Mouse (Mus musculus): ENCODE data around the gene Abca7. TPM values are rescaled to one million over a fixed set of nuclear protein-coding genes. Genes with fewer than 3 reads are reported as not detected.
"Not testable (repeated sequence)": the region's sequence is repeated elsewhere in the genome, so short reads cannot be mapped to it uniquely, and the experiment has no call there.

The Abca7 gene
- polyA plus RNA-seq, 1 experiment from 2014 or later, result 3.7 TPM

DNA sequence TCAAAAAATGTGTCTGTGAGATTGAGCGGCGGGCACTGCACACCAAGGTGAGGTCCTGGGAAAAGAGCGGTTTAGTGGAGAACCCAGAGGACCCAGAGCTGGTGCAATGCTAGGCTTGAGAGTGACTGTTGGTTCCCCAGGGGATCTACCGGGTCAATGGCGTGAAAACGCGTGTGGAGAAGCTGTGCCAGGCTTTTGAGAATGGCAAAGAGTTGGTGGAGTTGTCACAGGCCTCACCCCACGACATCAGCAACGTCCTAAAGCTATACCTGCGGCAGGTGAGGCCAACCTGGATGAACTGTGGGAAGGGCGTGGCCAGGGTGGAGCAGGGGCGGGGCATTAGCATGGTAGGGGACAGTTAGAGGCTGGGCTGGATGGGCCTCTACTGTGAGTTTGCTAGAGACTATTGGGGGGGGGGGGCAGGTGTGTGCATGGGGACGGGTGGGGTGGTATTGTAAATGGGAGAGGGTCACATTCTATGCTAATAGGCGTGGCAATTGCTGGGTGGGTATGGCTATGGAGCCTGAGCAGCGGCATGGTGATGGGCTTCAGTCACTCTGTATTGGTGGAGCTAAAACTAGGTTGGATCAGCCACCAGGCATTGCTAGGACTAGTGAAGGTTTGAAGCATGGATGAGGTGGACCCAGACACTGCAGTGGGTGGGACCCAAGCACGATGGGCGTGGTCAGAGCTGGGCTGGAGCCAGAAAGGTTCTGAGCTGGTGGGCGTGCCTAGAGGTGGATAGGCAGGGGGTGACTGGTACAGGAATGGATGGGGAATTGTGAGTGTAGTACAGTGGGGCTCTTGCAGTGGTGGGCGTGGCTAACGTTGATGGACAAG lies 31.6 kb downstream of the Abca7 start:
- no peaks in the 10 kb centered on the region for H3K9me3 ChIP-seq
- no peaks in the 10 kb centered on the region for H3K36me3 ChIP-seq
- H3K4me2 ChIP-seq (replicated peaks), result no peak overlapping the region
- WGBS, result 77% methylated on average over 20 of the region's 20 CpGs
- H3K4me3 ChIP-seq, result no peak overlapping the region
- H3K27ac ChIP-seq (replicated peaks), result no peak overlapping the region
- no peaks in the 10 kb centered on the region for H3K4me1 ChIP-seq
- H3K27me3 ChIP-seq, result no peaks in the 10 kb centered on the region
- no peak for ATAC-seq (replicated peaks)
- H3K9ac ChIP-seq (replicated peaks), result no peak overlapping the region

- Histone ChIP-seq H3K4me2 (replicated peaks) (no peak overlapping the region), H3K9me3 (no peaks in the 10 kb centered on the region), H3K27me3 (no peaks in the 10 kb centered on the region), H3K9ac (replicated peaks) (no peak overlapping the region), H3K27ac (replicated peaks) (no peak overlapping the region), H3K4me1 (no peaks in the 10 kb centered on the region), H3K36me3 (no peaks in the 10 kb centered on the region), H3K4me3 (no peak overlapping the region)
- ATAC-seq (replicated peaks), result no peak
- 94% methylated on average over 13 of the region's 13 CpGs for WGBS
Observed at GRCm38 (mm10) chr10:80028521-80028846, 32.2 kb downstream of the Abca7 start.

- H3K4me1 ChIP-seq, result no peaks in the 10 kb centered on the region
- no peaks in the 10 kb centered on the region for H3K27me3 ChIP-seq
- no peak overlapping the region for H3K4me3 ChIP-seq
- H3K27ac ChIP-seq (replicated peaks), result no peak overlapping the region
- H3K9ac ChIP-seq (replicated peaks), result no peak overlapping the region
- no peak for ATAC-seq (replicated peaks)
- H3K9me3 ChIP-seq, result no peaks in the 10 kb centered on the region
- peaks cover 8% of the 10 kb centered on the region; the same call in 1 of the 2 replicates for H3K36me3 ChIP-seq
- 85% methylated on average over 9 of the region's 9 CpGs for WGBS
- H3K4me2 ChIP-seq (replicated peaks), result no peak overlapping the region
Observed at GRCm38 (mm10) chr10:80030191-80030590, 33.9 kb downstream of the Abca7 start.

DNA sequence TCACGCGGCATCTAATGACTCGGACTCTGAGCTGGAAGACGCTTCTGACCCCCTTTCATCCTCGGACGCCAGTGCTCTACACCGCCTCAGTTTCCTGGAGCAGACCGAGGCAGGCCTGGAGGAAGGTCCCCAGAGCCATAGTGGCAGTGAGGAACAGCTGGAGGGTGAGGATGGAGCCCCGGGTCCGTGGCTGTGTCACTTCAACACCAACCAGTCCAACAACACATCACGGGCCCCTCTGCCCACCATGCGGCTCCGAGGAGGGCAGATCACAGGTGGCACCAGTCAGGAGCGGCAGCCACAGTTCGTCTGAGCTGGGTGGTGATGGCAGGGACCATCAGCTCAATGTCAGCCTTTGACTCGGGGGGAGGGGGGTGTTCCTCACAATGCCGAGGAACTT lies 34.4 kb downstream of the Abca7 start:
- no peak overlapping the region for H3K4me3 ChIP-seq
- no peak overlapping the region for H3K9ac ChIP-seq (replicated peaks)
- no peak overlapping the region for H3K4me2 ChIP-seq (replicated peaks)
- no peaks in the 10 kb centered on the region for H3K9me3 ChIP-seq
- H3K27ac ChIP-seq (replicated peaks), result no peak overlapping the region
- 83% methylated on average over 17 of the region's 17 CpGs for WGBS
- H3K36me3 ChIP-seq, result peaks cover 14% of the 10 kb centered on the region
- no peaks in the 10 kb centered on the region for H3K4me1 ChIP-seq
- ATAC-seq (replicated peaks), result no peak
- no peaks in the 10 kb centered on the region for H3K27me3 ChIP-seq

DNA sequence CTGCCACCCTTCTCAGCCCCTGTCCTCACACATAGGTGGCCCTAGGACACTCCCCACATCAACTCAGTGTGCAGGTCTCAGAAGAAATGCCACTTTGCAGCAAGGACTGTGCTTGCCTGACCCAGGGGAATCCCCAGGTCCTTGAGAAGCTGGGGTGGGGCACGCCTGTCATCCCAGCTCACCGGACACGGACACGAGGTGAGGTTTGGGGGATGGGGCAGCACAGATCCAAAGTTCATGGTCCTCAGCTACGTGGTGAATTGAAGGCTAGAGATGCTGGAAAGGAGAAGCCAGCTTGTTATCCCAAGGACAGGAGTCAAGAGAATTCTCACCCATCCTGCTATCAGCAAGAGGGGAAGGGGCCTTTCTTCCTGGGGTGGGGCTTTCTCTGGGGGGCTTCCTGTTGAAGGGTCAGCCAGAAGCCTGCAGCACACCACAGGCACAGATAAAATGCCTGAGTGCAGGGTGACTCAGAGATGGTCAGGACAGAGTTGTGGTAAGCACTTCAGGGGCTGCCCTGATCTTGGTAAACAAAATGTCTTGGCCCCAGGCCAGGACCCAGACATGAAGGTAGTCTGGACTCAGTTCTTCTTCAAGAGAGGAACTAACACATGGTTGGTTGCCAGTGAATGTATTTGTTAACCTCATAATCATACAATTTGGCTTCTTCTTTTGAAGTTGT lies 36.6 kb downstream of the Abca7 start:
- ATAC-seq (replicated peaks), result no peak
- Histone ChIP-seq H3K9ac (replicated peaks) (no peak overlapping the region), H3K4me2 (replicated peaks) (no peak overlapping the region), H3K4me1 (peaks cover 3% of the 10 kb centered on the region), H3K9me3 (no peaks in the 10 kb centered on the region), H3K36me3 (peaks cover 35% of the 10 kb centered on the region), H3K27me3 (no peaks in the 10 kb centered on the region), H3K27ac (replicated peaks) (no peak overlapping the region), H3K4me3 (no peak overlapping the region)
- 78% methylated on average over 5 of the region's 5 CpGs for WGBS

GRCm38 (mm10) chr10:80033511-80034391 lies 37.5 kb downstream of the Abca7 start:
- Histone ChIP-seq H3K36me3 (peaks cover 36% of the 10 kb centered on the region), H3K4me1 (peaks cover 11% of the 10 kb centered on the region), H3K9me3 (no peaks in the 10 kb centered on the region), H3K4me3 (no peak overlapping the region), H3K27ac (replicated peaks) (peak overlapping the region; percentile 13; the same call in 1 of the 2 replicates), H3K9ac (replicated peaks) (no peak overlapping the region), H3K27me3 (no peaks in the 10 kb centered on the region), H3K4me2 (replicated peaks) (no peak overlapping the region)
- WGBS, result 50% methylated on average over 9 of the region's 9 CpGs
- ATAC-seq (replicated peaks), result no peak

- H3K27me3 ChIP-seq, result no peaks in the 10 kb centered on the region
- no peak overlapping the region for H3K4me3 ChIP-seq
- H3K4me2 ChIP-seq (replicated peaks), result no peak overlapping the region
- H3K4me1 ChIP-seq, result peaks cover 17% of the 10 kb centered on the region
- peaks cover 36% of the 10 kb centered on the region for H3K36me3 ChIP-seq
- H3K9me3 ChIP-seq, result no peaks in the 10 kb centered on the region
- 80% methylated on average over 8 of the region's 8 CpGs for WGBS
- no peak overlapping the region for H3K9ac ChIP-seq (replicated peaks)
- no peak overlapping the region for H3K27ac ChIP-seq (replicated peaks)
- ATAC-seq (replicated peaks), result no peak
Observed at GRCm38 (mm10) chr10:80035148-80035547, 38.9 kb downstream of the Abca7 start.

- WGBS, result 90% methylated on average over 5 of the region's 5 CpGs
- no peak for ATAC-seq (replicated peaks)
- Histone ChIP-seq H3K4me3 (no peak overlapping the region), H3K4me2 (replicated peaks) (no peak overlapping the region), H3K9me3 (no peaks in the 10 kb centered on the region), H3K27me3 (no peaks in the 10 kb centered on the region), H3K4me1 (peaks cover 17% of the 10 kb centered on the region), H3K9ac (replicated peaks) (no peak overlapping the region), H3K36me3 (peaks cover 36% of the 10 kb centered on the region), H3K27ac (replicated peaks) (no peak overlapping the region)
Observed at GRCm38 (mm10) chr10:80035686-80036085, 39.4 kb downstream of the Abca7 start.

GRCm38 (mm10) chr10:80036832-80037231 lies 40.5 kb downstream of the Abca7 start:
- no peak overlapping the region for H3K4me2 ChIP-seq (replicated peaks)
- H3K4me3 ChIP-seq, result no peak overlapping the region
- H3K36me3 ChIP-seq, result peaks cover 36% of the 10 kb centered on the region
- no peak for ATAC-seq (replicated peaks)
- WGBS, result 91% methylated on average over 13 of the region's 13 CpGs
- H3K9ac ChIP-seq (replicated peaks), result no peak overlapping the region
- H3K4me1 ChIP-seq, result peaks cover 17% of the 10 kb centered on the region
- no peak overlapping the region for H3K27ac ChIP-seq (replicated peaks)
- no peaks in the 10 kb centered on the region for H3K9me3 ChIP-seq
- no peaks in the 10 kb centered on the region for H3K27me3 ChIP-seq

DNA sequence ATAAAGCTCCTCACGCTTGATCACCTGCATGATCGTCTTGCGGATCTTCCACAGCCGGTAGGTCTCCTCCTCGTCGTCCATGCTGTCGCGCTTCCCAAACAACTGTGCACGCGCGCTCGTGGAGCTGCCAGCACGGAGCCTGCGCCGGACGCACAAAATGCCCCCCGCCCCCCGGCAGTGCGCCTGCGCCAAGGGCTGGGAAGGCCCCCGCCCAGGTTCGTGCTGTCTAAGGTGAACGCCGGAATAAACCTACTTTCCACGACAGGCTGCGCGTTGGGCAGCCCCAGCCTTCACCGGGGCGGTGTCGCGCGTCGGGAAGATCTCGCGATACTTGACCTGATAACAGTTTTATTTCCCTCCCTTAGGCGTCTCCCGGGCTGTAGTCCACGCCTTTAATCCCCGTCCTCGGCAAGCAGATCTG lies 43.3 kb downstream of the Abca7 start, which contains the start of gene Polr2e:
Gene Polr2e, minus strand, starts transcription at position 237 of the 421 bp plus-strand sequence.
- H3K27me3 ChIP-seq, result no peaks in the 10 kb centered on the region
- peak within 1 kb of the TSS; percentile 72 for H3K9ac ChIP-seq (replicated peaks)
- peaks cover 34% of the 10 kb centered on the region for H3K36me3 ChIP-seq
- WGBS, result under 1% methylated on average over 40 of the region's 40 CpGs
- H3K27ac ChIP-seq (replicated peaks), result peak within 1 kb of the TSS; percentile 61
- peak within 1 kb of the TSS; percentile 75 for H3K4me2 ChIP-seq (replicated peaks)
- peaks cover 17% of the 10 kb centered on the region for H3K4me1 ChIP-seq
- H3K9me3 ChIP-seq, result no peaks in the 10 kb centered on the region
- ATAC-seq (replicated peaks), result peak; percentile 98
- peak within 1 kb of the TSS; percentile 70 for H3K4me3 ChIP-seq

DNA sequence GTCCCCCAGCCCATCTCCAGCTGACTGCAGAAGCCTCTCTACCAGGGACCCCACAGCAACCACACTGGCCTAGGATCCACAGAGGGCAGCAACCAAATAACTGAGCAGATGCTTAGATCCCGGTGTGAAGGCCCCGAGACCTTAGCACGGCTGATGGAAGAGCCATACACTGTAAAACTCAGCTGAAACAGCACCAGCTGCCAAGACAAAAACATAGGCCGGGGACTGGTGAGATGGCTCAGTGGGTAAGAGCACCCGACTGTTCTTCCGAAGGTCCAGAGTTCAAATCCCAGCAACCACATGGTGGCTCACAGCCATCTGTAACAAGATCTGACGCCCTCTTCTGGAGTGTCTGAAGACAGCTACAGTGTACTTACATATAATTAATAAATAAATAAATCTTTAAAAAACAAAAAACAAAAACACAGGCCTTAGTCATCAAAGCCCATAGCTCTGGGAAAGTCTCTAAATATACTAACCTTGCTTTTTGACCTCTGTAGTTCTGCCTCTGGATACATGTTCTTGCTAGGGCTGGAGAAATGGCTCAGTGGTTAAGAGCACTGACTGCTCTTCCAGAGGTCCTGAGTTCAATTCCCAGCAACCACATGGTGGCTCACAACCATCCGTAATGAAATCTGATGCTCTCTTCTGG lies 45.2 kb downstream of the Abca7 start:
- Histone ChIP-seq H3K36me3 (peaks cover 15% of the 10 kb centered on the region), H3K4me1 (peaks cover 17% of the 10 kb centered on the region)
- H3K4me3 ChIP-seq; H3K9me3 ChIP-seq; H3K27ac ChIP-seq (replicated peaks); H3K27me3 ChIP-seq; H3K9ac ChIP-seq (replicated peaks); H3K4me2 ChIP-seq (replicated peaks); ATAC-seq (replicated peaks): not testable (repeated sequence)
- 86% methylated on average over 8 of the region's 8 CpGs for WGBS

All from forebrain, embryonic 15.5 days (tissue).